Mouse (Mus musculus) midbrain, postnatal 0 days (tissue): ENCODE results near the gene Dlgap4. TPM values are rescaled to one million over a fixed set of nuclear protein-coding genes. Genes with fewer than 3 reads are reported as not detected.

ENCODE experiments used
- ATAC-seq: fragments of 200-750 bp; cut with Nextera tagmentation; 2 replicates; pipeline ENCODE4 v1.8.0; 2017; ENCODE audit warnings: moderate number of reproducible peaks, mild to moderate bottlenecking, moderate TSS enrichment, moderate library complexity; ENCODE audit not compliant: low FRiP score
- DNase-seq: peaks from one replicate; pipeline ENCODE4 v3.0.0-alpha.2; 2015; ENCODE audit warnings: low spot score
- H3K27ac ChIP-seq: fragments of 300-500 bp; sonication (generic); 2 replicates; pipeline ENCODE4 v1.5.1; 2014; ENCODE audit warnings: low read depth, mild to moderate bottlenecking, low read length, mixed read lengths
- H3K27me3 ChIP-seq: fragments of 300-500 bp; sonication (generic); 2 replicates; pipeline ENCODE4 v1.6.1; 2014; ENCODE audit warnings: low read length, control low read depth, mixed read lengths; ENCODE audit not compliant: insufficient read depth
- H3K36me3 ChIP-seq: fragments of 300-500 bp; sonication (generic); 2 replicates; pipeline ENCODE4 v1.6.1; 2014; ENCODE audit warnings: low read length, control low read depth, mixed read lengths; ENCODE audit not compliant: insufficient read depth
- H3K4me1 ChIP-seq: fragments of 300-500 bp; sonication (generic); 2 replicates; pipeline ENCODE4 v1.6.1; 2014; ENCODE audit warnings: mild to moderate bottlenecking, control low read depth, antibody characterized with exemption, low read length, mixed read lengths; ENCODE audit not compliant: insufficient read depth
- H3K4me2 ChIP-seq: fragments of 300-500 bp; sonication (generic); 2 replicates; pipeline ENCODE4 v1.6.1; 2014; ENCODE audit warnings: low read depth, mild to moderate bottlenecking, low read length, mixed read lengths; ENCODE audit not compliant: poor library complexity, severe bottlenecking
- H3K4me3 ChIP-seq: fragments of 300-500 bp; sonication (generic); 2 replicates; pipeline ENCODE4 v1.5.1; 2014; ENCODE audit warnings: low read depth, mild to moderate bottlenecking, low read length, moderate library complexity
- H3K9ac ChIP-seq: fragments of 300-500 bp; sonication (generic); replicated peaks from 2 replicates; pipeline ENCODE4 v1.6.1; 2014; ENCODE audit warnings: mild to moderate bottlenecking, low read length, moderate library complexity, mixed read lengths; ENCODE audit not compliant: poor library complexity, severe bottlenecking
- H3K9me3 ChIP-seq: fragments of 300-500 bp; sonication (generic); 2 replicates; pipeline ENCODE4 v1.6.1; 2016; ENCODE audit warnings: low read length, control low read depth
- CTCF ChIP-seq: IDR thresholded peaks from 2 replicates; pipeline ENCODE4 v1.5.1; 2016; ENCODE audit warnings: antibody characterized with exemption, mild to moderate bottlenecking
- WGBS: fragments of 180-500 bp; shearing (Covaris S2); extraction: QIAGEN DNeasy Blood & Tissue Kit; methylation state at CpG from one replicate; pipeline ENCODE4 v1.1.7; 2014; 5-methylcytosine and 5-hydroxymethylcytosine counted together
- polyA plus RNA-seq: library from polyadenylated mRNA; unstranded; fragments of >200 nt; fragmentation: Nextera tagmentation; extraction: Ambion mirVana; gene quantifications from 2 replicates; pipeline ENCODE4 v1.2.1, GENCODE M21; 2015
- total RNA-seq: library from RNA; depleted of rRNA; stranded (reverse); fragments of >200 nt; gene quantifications from 2 replicates; pipeline ENCODE4 v1.2.3, GENCODE M21; 2014

Gene Dlgap4
- total and polyA plus RNA-seq, 2 experiments from 2014 or later = 240 to 246 TPM

GRCm38 (mm10) chr2:156737976-156738375 is 124.5 kb downstream of the Dlgap4 start:
- H3K27ac ChIP-seq = no peak overlapping the region
- TF ChIP-seq CTCF = no peak
- no peaks in the 10 kb centered on the region for H3K27me3 ChIP-seq
- ATAC-seq (no peak), DNase-seq (no peak)
- H3K36me3 ChIP-seq = no peaks in the 10 kb centered on the region
- H3K9me3 ChIP-seq = no peaks in the 10 kb centered on the region
- no peak overlapping the region for H3K4me3 ChIP-seq
- no peak overlapping the region for H3K4me2 ChIP-seq
- peaks cover 2% of the 10 kb centered on the region; the same call in 1 of the 2 replicates for H3K4me1 ChIP-seq
- no peak overlapping the region for H3K9ac ChIP-seq
- 77% methylated on average over 7 of the region's 7 CpGs for WGBS

- 86% methylated on average over 9 of the region's 9 CpGs for WGBS
- no peak overlapping the region for H3K4me3 ChIP-seq
- DNase-seq (no peak), ATAC-seq (no peak)
- no peak overlapping the region for H3K4me2 ChIP-seq
- H3K27ac ChIP-seq = no peak overlapping the region; the same call in 1 of the 2 replicates
- H3K27me3 ChIP-seq = no peaks in the 10 kb centered on the region
- no peak overlapping the region for H3K9ac ChIP-seq
- peaks cover 2% of the 10 kb centered on the region; the same call in 1 of the 2 replicates for H3K4me1 ChIP-seq
- peaks cover 3% of the 10 kb centered on the region for H3K36me3 ChIP-seq
- H3K9me3 ChIP-seq = no peaks in the 10 kb centered on the region
- no peak for TF ChIP-seq CTCF
Observed at GRCm38 (mm10) chr2:156741265-156741664, 127.8 kb downstream of the Dlgap4 start.

GRCm38 (mm10) chr2:156741998-156742397 is 128.5 kb downstream of the Dlgap4 start:
- 58% methylated on average over 4 of the region's 4 CpGs for WGBS
- H3K27ac ChIP-seq = 0 out of 2 replicates have a peak overlapping the region, but pooled peaks have one; percentile 12
- H3K9ac ChIP-seq = no peak overlapping the region
- peaks cover 2% of the 10 kb centered on the region; the same call in 1 of the 2 replicates for H3K4me1 ChIP-seq
- no peak overlapping the region for H3K4me2 ChIP-seq
- TF ChIP-seq CTCF = no peak
- no peaks in the 10 kb centered on the region for H3K27me3 ChIP-seq
- no peak for DNase-seq
- peaks cover 10% of the 10 kb centered on the region for H3K36me3 ChIP-seq
- no peaks in the 10 kb centered on the region for H3K9me3 ChIP-seq
- H3K4me3 ChIP-seq = no peak overlapping the region
- ATAC-seq = no peak

GRCm38 (mm10) chr2:156743248-156743647 is 129.7 kb downstream of the Dlgap4 start:
- DNase-seq = no peak
- H3K27me3 ChIP-seq = no peaks in the 10 kb centered on the region
- ATAC-seq = no peak
- H3K27ac ChIP-seq = no peak overlapping the region
- WGBS = 63% methylated on average over 3 of the region's 3 CpGs
- peaks cover 2% of the 10 kb centered on the region; the same call in 1 of the 2 replicates for H3K4me1 ChIP-seq
- no peaks in the 10 kb centered on the region for H3K9me3 ChIP-seq
- peaks cover 23% of the 10 kb centered on the region for H3K36me3 ChIP-seq
- H3K9ac ChIP-seq = no peak overlapping the region
- H3K4me3 ChIP-seq = no peak overlapping the region
- H3K4me2 ChIP-seq = no peak overlapping the region
- TF ChIP-seq CTCF = no peak

GRCm38 (mm10) chr2:156744414-156744813 is 130.9 kb downstream of the Dlgap4 start:
- Histone ChIP-seq H3K4me3 (no peak overlapping the region), H3K27ac (no peak overlapping the region), H3K9ac (no peak overlapping the region), H3K9me3 (no peaks in the 10 kb centered on the region), H3K27me3 (no peaks in the 10 kb centered on the region), H3K36me3 (peaks cover 34% of the 10 kb centered on the region), H3K4me2 (no peak overlapping the region), H3K4me1 (peaks cover 2% of the 10 kb centered on the region; the same call in 1 of the 2 replicates)
- ATAC-seq (no peak), DNase-seq (no peak)
- no peak for TF ChIP-seq CTCF
- WGBS = 72% methylated on average over 5 of the region's 5 CpGs

GRCm38 (mm10) chr2:156747315-156747714 is 133.8 kb downstream of the Dlgap4 start:
- Histone ChIP-seq H3K4me2 (no peak overlapping the region), H3K27ac (no peak overlapping the region), H3K4me1 (no peaks in the 10 kb centered on the region), H3K36me3 (peaks cover 58% of the 10 kb centered on the region), H3K27me3 (no peaks in the 10 kb centered on the region), H3K4me3 (no peak overlapping the region), H3K9ac (0 out of 2 replicates have a peak overlapping the region, but pooled peaks have one; percentile 19), H3K9me3 (no peaks in the 10 kb centered on the region)
- ATAC-seq = no peak
- no peak for TF ChIP-seq CTCF
- 86% methylated on average over 3 of the region's 3 CpGs for WGBS
- DNase-seq = no peak
